Mouse (Mus musculus) left cerebral cortex, postnatal 25 days (tissue): ENCODE data around the gene Lrmp. TPM values are rescaled to one million over a fixed set of nuclear protein-coding genes. Genes with fewer than 3 reads are reported as not detected.

Source experiments
- total RNA-seq, 2 experiments: library from RNA; stranded (reverse); gene quantifications; 2 replicates each; pipeline ENCODE4 v1.2.3; 2021

Lrmp gene
- total RNA-seq, 2 experiments from 2014 or later = 2.1 to 3.8 TPM

Other genes with a start within 250 kb of the Lrmp start
- gene Bcat1, start 39.5 kb upstream of the Lrmp start, total RNA-seq = 10 to 100 TPM; 73.2 to 75.8 TPM
- gene Casc1, start 95.4 kb downstream of the Lrmp start, total RNA-seq = 1 to 10 TPM; 1.3 to 1.5 TPM
- gene Etfrf1, start 95.5 kb downstream of the Lrmp start, total RNA-seq = 10 to 100 TPM; 20.6 to 21.7 TPM
- 10 to 100 TPM; 79.2 to 84.0 TPM for gene Kras, start 134.6 kb downstream of the Lrmp start, total RNA-seq